Mouse (Mus musculus) myocyte (in vitro differentiated cells): ENCODE measurements at regions not wholly inside any gene's neighbourhood (a gene's known extent, or its start where the extent isn't known, plus 50 kb on each side); places are given as distances from the start of the nearest gene placed in this dataset.

ENCODE experiments used
- CEBPB ChIP-seq: IDR thresholded peaks from 2 replicates; pipeline ENCODE4 v1.6.1; 2011; ENCODE audit warnings: mild to moderate bottlenecking, moderate library complexity; ENCODE audit not compliant: poor library complexity, insufficient read depth, severe bottlenecking
- E2F4 ChIP-seq: IDR thresholded peaks from one replicate; pipeline ENCODE4 v1.6.1; 2011; ENCODE audit warnings: mild to moderate bottlenecking, control low read depth, moderate library complexity; ENCODE audit not compliant: insufficient read depth
- MAX ChIP-seq: IDR thresholded peaks from one replicate; pipeline ENCODE4 v1.6.1; 2011; ENCODE audit warnings: low read depth, mild to moderate bottlenecking, control low read depth
- MYOD1 ChIP-seq, 3 experiments: IDR thresholded peaks; one replicate each; pipeline ENCODE4 v1.6.1; 2011; ENCODE audit warnings: control low read depth in 2 of 3, low read depth in 2 of 3, mild to moderate bottlenecking in 2 of 3, moderate library complexity in 1 of 3; ENCODE audit not compliant: insufficient read length in 2 of 3, control insufficient read depth in 1 of 3
- MYOG ChIP-seq, 3 experiments: IDR thresholded peaks; one replicate each; pipeline ENCODE4 v1.6.1; 2011; ENCODE audit warnings: control low read depth in 2 of 3, low read depth in 2 of 3, mild to moderate bottlenecking in 2 of 3; ENCODE audit not compliant: insufficient read length in 2 of 3, control insufficient read depth in 1 of 3, insufficient read depth in 1 of 3
- POLR2A ChIP-seq: IDR thresholded peaks from one replicate; pipeline ENCODE4 v1.6.1; 2011; ENCODE audit warnings: low read depth, mild to moderate bottlenecking, control low read depth, moderate library complexity; ENCODE audit not compliant: insufficient read length
- POLR2AphosphoS2 ChIP-seq: IDR thresholded peaks from one replicate; pipeline ENCODE4 v1.6.1; 2011; ENCODE audit warnings: low read depth, control low read depth; ENCODE audit not compliant: insufficient read length
- TCF12 ChIP-seq: IDR thresholded peaks from one replicate; pipeline ENCODE4 v1.6.1; 2011; ENCODE audit warnings: mild to moderate bottlenecking, control low read depth; ENCODE audit not compliant: poor library complexity, insufficient read depth, severe bottlenecking
- USF1 ChIP-seq: IDR thresholded peaks from one replicate; pipeline ENCODE4 v1.6.1; 2011; ENCODE audit warnings: low read depth, mild to moderate bottlenecking, control low read depth, moderate library complexity

GRCm38 (mm10) chr1:155490131-155490530, 67.8 kb upstream of the Acbd6 start:
- TF ChIP-seq MYOD1 (IDR thresholded peaks at IDR 0.05; ENCODE audit: control insufficient read depth in 1 of 3, insufficient read length in 2 of 3, low read depth in 2 of 3), result no peak
- no peak for TF ChIP-seq POLR2A
- no peak for TF ChIP-seq CEBPB
- no peak for TF ChIP-seq MAX
- TF ChIP-seq TCF12, result no peak
- TF ChIP-seq E2F4, result no peak
- no peak for TF ChIP-seq MYOG (IDR thresholded peaks at IDR 0.05; ENCODE audit: control insufficient read depth in 1 of 3, insufficient read depth in 1 of 3, insufficient read length in 2 of 3, low read depth in 2 of 3)
- TF ChIP-seq USF1, result no peak
- TF ChIP-seq POLR2AphosphoS2, result no peak
